Mouse (Mus musculus) small intestine, adult 2 months (tissue): ENCODE results near the gene Ahcyl2.

ENCODE experiments used
- CTCF ChIP-seq: fragments of 200-500 bp; IDR thresholded peaks from 2 replicates; pipeline ENCODE4 v1.5.1; 2012; ENCODE audit warnings: low read depth, mild to moderate bottlenecking, control low read depth, inconsistent platforms, low read length, moderate library complexity, mixed read lengths; ENCODE audit not compliant: insufficient replicate concordance, insufficient read length; ENCODE audit errors: extremely low read depth
- POLR2A ChIP-seq: fragments of 200-500 bp; IDR thresholded peaks from 2 replicates; pipeline ENCODE4 v1.6.1; 2012; ENCODE audit warnings: low read depth, mild to moderate bottlenecking, control low read depth, inconsistent platforms, low read length, moderate library complexity

DNA sequence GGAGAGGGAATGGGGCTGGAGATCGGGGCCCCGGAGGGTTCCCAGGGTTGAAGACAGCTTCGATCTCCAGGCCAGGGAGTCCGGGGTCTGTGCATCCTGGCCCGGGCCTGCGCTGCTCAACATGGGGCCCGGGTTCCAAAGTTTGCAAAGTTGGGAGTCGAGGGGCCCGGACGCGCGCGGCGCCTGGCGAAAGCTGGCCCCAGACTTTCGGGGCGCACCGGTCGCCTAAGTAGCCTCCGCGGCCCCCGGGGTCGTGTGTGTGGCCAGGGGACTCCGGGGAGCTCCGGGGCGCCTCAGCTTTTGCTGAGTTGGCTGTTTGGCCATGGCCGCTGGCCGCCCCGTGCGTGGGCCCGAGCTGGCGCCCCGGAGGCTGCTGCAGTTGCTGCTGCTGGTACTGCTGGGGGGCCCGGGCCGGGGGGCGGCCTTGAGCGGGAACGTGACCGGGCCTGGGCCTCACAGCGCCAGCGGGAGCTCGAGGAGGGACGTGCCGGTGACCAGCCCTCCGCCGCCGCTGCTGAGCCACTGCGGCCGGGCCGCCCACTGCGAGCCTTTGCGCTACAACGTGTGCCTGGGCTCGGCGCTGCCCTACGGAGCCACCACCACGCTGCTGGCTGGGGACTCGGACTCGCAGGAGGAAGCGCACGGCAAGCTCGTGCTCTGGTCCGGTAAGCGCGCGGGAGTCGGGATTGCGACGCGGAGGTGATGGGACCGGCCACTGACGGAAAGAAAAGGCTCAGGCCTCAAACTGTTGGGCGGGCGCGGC is 31.9 kb upstream of the Ahcyl2 start:
- TF ChIP-seq POLR2A (no peak), CTCF (no peak)
